Mouse (Mus musculus) heart, postnatal 10 days (tissue): ENCODE data around the gene Sinhcaf. TPM values are rescaled to one million over a fixed set of nuclear protein-coding genes. Genes with fewer than 3 reads are reported as not detected.

ENCODE experiments used
- DNase-seq, 2 experiments: peaks; one replicate each; pipeline ENCODE4 v3.0.0; 2021
- intact Hi-C: fragments of 180-260 bp; cut with DNase I; formaldehyde crosslinking; loops from one replicate; pipeline ENCODE4 v1.15.1; 2025
- total RNA-seq, 2 experiments: library from RNA; stranded (reverse); gene quantifications; 2 replicates each; pipeline ENCODE4 v1.2.3; 2021

Sinhcaf gene
- total RNA-seq, 2 experiments from 2014 or later = 9.0 to 11.6 TPM

GRCm38 (mm10) chr6:148895773-148896506 is 50.3 kb downstream of the Sinhcaf start, which contains the start of gene Caprin2:
Caprin2 (minus strand) TSS chr6:148896237.
- DNase-seq = peak; percentile 94 to 95
- intact Hi-C loops = loop anchor here (2.0 to 10.0 kb wide), 3 partner anchors 67 to 684 kb away; partner anchors contain the start of gene Ergic2

GRCm38 (mm10) chr6:148894888-148895772 is 51.1 kb downstream of the Sinhcaf start:
- DNase-seq = peak in 1 of 2 experiments; percentile 8
- intact Hi-C loops = loop anchor here (5.0 to 10.0 kb wide), 2 partner anchors 500 to 683 kb away; partner anchors contain the start of gene Ergic2

DNA sequence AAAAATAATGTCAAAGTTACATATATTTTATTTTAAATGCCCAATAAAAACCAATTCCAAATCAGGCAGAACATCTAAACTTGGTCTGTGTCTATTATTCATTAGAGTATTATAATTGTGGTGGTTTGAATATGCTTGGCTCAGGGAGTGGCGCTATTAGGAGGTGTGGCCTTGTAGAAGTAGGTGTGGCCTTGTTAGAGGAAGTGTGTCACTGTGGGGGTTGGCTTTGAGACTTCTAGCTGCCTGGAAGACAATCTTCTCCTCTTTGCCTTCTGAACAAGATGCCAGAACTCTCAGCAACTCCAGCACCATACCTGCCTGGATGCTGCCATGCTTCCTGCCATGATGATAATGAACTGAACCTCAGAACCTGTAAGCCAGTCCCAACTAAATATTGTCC is 72.4 kb downstream of the Sinhcaf start:
- no peak for DNase-seq
- intact Hi-C loops = no loop called here

Other genes starting within 250 kb of the Sinhcaf start
- 10 to 100 TPM; 23.6 to 27.5 TPM for gene Ipo8, start 115.0 kb downstream of the Sinhcaf start, total RNA-seq
- gene Caprin2, start 50.2 kb downstream of the Sinhcaf start, total RNA-seq = 1 to 10 TPM; 6.2 to 7.8 TPM
- gene Dennd5b, start 155.2 kb upstream of the Sinhcaf start, total RNA-seq = 10 to 100 TPM; 27.7 to 32.6 TPM
- gene Gm10203, start 183.7 kb upstream of the Sinhcaf start, total RNA-seq = not detected
- 10 to 100 TPM; 19.1 to 32.9 TPM for gene Etfbkmt, start 193.4 kb upstream of the Sinhcaf start, total RNA-seq
- 10 to 100 TPM; 21.2 to 30.3 TPM for gene Amn1, start 242.2 kb upstream of the Sinhcaf start, total RNA-seq